Mouse (Mus musculus) brown adipose tissue, adult 24 weeks (tissue): Measurements from ENCODE around the gene Asb8. TPM values are rescaled to one million over a fixed set of nuclear protein-coding genes. Genes with fewer than 3 reads are reported as not detected.

ENCODE experiments used
- H3K27ac ChIP-seq: fragments of 200-500 bp; replicated peaks from 2 replicates; pipeline ENCODE4 v1.5.1; 2012; ENCODE audit warnings: low read depth, mild to moderate bottlenecking, low read length
- H3K4me1 ChIP-seq: fragments of 200-500 bp; 2 replicates; pipeline ENCODE4 v1.6.1; 2012; ENCODE audit warnings: low read length, mixed read lengths; ENCODE audit not compliant: control insufficient read depth, insufficient read depth, insufficient read length
- H3K4me3 ChIP-seq: fragments of 200-500 bp; 2 replicates; pipeline ENCODE4 v1.5.1; 2012; ENCODE audit warnings: low read depth, mild to moderate bottlenecking, low read length, moderate library complexity; ENCODE audit not compliant: insufficient read depth
- polyA plus RNA-seq: library from polyadenylated mRNA; stranded (reverse); fragments of >200 nt; gene quantifications from 2 replicates; pipeline ENCODE4 v1.2.4, GENCODE M21; 2012; ENCODE audit not compliant: missing spikeins, insufficient read depth, insufficient read length

Gene Asb8
- polyA plus RNA-seq, 1 experiment: 32.9 TPM

- Histone ChIP-seq H3K27ac (peak overlapping the region; percentile 7; the same call in 1 of the 2 replicates), H3K4me3 (peak overlapping the region; percentile 69), H3K4me1 (peaks cover 4% of the 10 kb centered on the region)
Measured at GRCm38 (mm10) chr15:98144861-98145507, 20.4 kb downstream of the Asb8 start.

GRCm38 (mm10) chr15:98142515-98142914 lies 22.9 kb downstream of the Asb8 start:
- H3K27ac ChIP-seq: no peak overlapping the region
- H3K4me3 ChIP-seq: no peak overlapping the region

GRCm38 (mm10) chr15:98140809-98141208 lies 24.6 kb downstream of the Asb8 start:
- H3K4me3 ChIP-seq: no peak overlapping the region
- no peak overlapping the region for H3K27ac ChIP-seq
- peaks cover 4% of the 10 kb centered on the region for H3K4me1 ChIP-seq

More at GRCm38 (mm10) chr15:98142515-98142914, 22.9 kb downstream of the Asb8 start:
- H3K4me1 ChIP-seq: peaks cover 4% of the 10 kb centered on the region

GRCm38 (mm10) chr15:98139763-98140162 lies 25.7 kb downstream of the Asb8 start:
- no peak overlapping the region for H3K27ac ChIP-seq
- H3K4me1 ChIP-seq: peaks cover 2% of the 10 kb centered on the region
- H3K4me3 ChIP-seq: no peak overlapping the region

GRCm38 (mm10) chr15:98136871-98137270 lies 28.6 kb downstream of the Asb8 start:
- no peak overlapping the region for H3K27ac ChIP-seq
- no peak overlapping the region for H3K4me3 ChIP-seq
- H3K4me1 ChIP-seq: no peaks in the 10 kb centered on the region

GRCm38 (mm10) chr15:98135671-98136070 lies 29.8 kb downstream of the Asb8 start:
- Histone ChIP-seq H3K4me1 (no peaks in the 10 kb centered on the region), H3K27ac (no peak overlapping the region), H3K4me3 (no peak overlapping the region)

- H3K27ac ChIP-seq: no peak overlapping the region
- H3K4me1 ChIP-seq: no peaks in the 10 kb centered on the region
- H3K4me3 ChIP-seq: no peak overlapping the region
Measured at GRCm38 (mm10) chr15:98134666-98135065, 30.8 kb downstream of the Asb8 start.

- Histone ChIP-seq H3K27ac (no peak overlapping the region), H3K4me3 (no peak overlapping the region), H3K4me1 (no peaks in the 10 kb centered on the region)
Measured at GRCm38 (mm10) chr15:98134034-98134433, 31.4 kb downstream of the Asb8 start.

GRCm38 (mm10) chr15:98133471-98133870 lies 32.0 kb downstream of the Asb8 start:
- Histone ChIP-seq H3K4me3 (no peak overlapping the region), H3K27ac (no peak overlapping the region), H3K4me1 (no peaks in the 10 kb centered on the region)

- no peak overlapping the region for H3K4me3 ChIP-seq
- H3K27ac ChIP-seq: no peak overlapping the region
- no peaks in the 10 kb centered on the region for H3K4me1 ChIP-seq
Measured at GRCm38 (mm10) chr15:98131942-98132655, 33.3 kb downstream of the Asb8 start.

- Histone ChIP-seq H3K27ac (no peak overlapping the region), H3K4me3 (no peak overlapping the region), H3K4me1 (no peaks in the 10 kb centered on the region)
Measured at GRCm38 (mm10) chr15:98131451-98131850, 34.0 kb downstream of the Asb8 start.

GRCm38 (mm10) chr15:98131001-98131400 lies 34.4 kb downstream of the Asb8 start:
- no peak overlapping the region for H3K27ac ChIP-seq
- H3K4me1 ChIP-seq: no peaks in the 10 kb centered on the region
- no peak overlapping the region for H3K4me3 ChIP-seq

- Histone ChIP-seq H3K4me1 (no peaks in the 10 kb centered on the region), H3K27ac (no peak overlapping the region)
Measured at GRCm38 (mm10) chr15:98120831-98121230, 44.6 kb downstream of the Asb8 start.

GRCm38 (mm10) chr15:98119363-98119762 lies 46.1 kb downstream of the Asb8 start:
- no peaks in the 10 kb centered on the region for H3K4me1 ChIP-seq
- H3K4me3 ChIP-seq: no peak overlapping the region
- no peak overlapping the region for H3K27ac ChIP-seq

More at GRCm38 (mm10) chr15:98120831-98121230, 44.6 kb downstream of the Asb8 start:
- H3K4me3 ChIP-seq: no peak overlapping the region

- no peak overlapping the region for H3K4me3 ChIP-seq
- H3K27ac ChIP-seq: no peak overlapping the region
- no peaks in the 10 kb centered on the region for H3K4me1 ChIP-seq
Measured at GRCm38 (mm10) chr15:98116287-98116686, 49.1 kb downstream of the Asb8 start.

- H3K27ac ChIP-seq: no peak overlapping the region
- H3K4me3 ChIP-seq: no peak overlapping the region
- no peaks in the 10 kb centered on the region for H3K4me1 ChIP-seq
Measured at GRCm38 (mm10) chr15:98115779-98116163, 49.7 kb downstream of the Asb8 start.
